Mouse (Mus musculus) heart, embryonic 13.5 days (tissue): ENCODE results near the gene Ncoa5. TPM values are rescaled to one million over a fixed set of nuclear protein-coding genes. Genes with fewer than 3 reads are reported as not detected.

Experiments used
- ATAC-seq: fragments of 200-750 bp; cut with Nextera tagmentation; 2 replicates; pipeline ENCODE4 v1.8.0; 2017; ENCODE audit warnings: moderate TSS enrichment; ENCODE audit not compliant: insufficient number of reproducible peaks, low FRiP score, low TSS enrichment; ENCODE audit errors: extremely low read depth
- H3K27ac ChIP-seq: fragments of 300-500 bp; sonication (generic); replicated peaks from 2 replicates; pipeline ENCODE4 v1.5.1; 2015; ENCODE audit warnings: moderate library complexity, mild to moderate bottlenecking, inconsistent platforms
- H3K27me3 ChIP-seq: fragments of 300-500 bp; sonication (generic); replicated peaks from 2 replicates; pipeline ENCODE4 v1.6.1; 2015; ENCODE audit warnings: mild to moderate bottlenecking, inconsistent platforms
- H3K36me3 ChIP-seq: fragments of 300-500 bp; sonication (generic); 2 replicates; pipeline ENCODE4 v1.6.1; 2015; ENCODE audit warnings: mild to moderate bottlenecking, inconsistent platforms
- H3K4me1 ChIP-seq: fragments of 300-500 bp; sonication (generic); 2 replicates; pipeline ENCODE4 v1.6.1; 2015; ENCODE audit warnings: inconsistent platforms
- H3K4me2 ChIP-seq: fragments of 300-500 bp; sonication (generic); 2 replicates; pipeline ENCODE4 v1.6.1; 2015; ENCODE audit warnings: inconsistent platforms, mild to moderate bottlenecking, moderate library complexity
- H3K4me3 ChIP-seq: fragments of 300-500 bp; sonication (generic); 2 replicates; pipeline ENCODE4 v1.5.1; 2015; ENCODE audit warnings: moderate library complexity, mild to moderate bottlenecking, inconsistent platforms
- H3K9ac ChIP-seq: fragments of 300-500 bp; sonication (generic); 2 replicates; pipeline ENCODE4 v1.6.1; 2015; ENCODE audit warnings: inconsistent platforms, mild to moderate bottlenecking, moderate library complexity
- H3K9me3 ChIP-seq: fragments of 300-500 bp; sonication (generic); 2 replicates; pipeline ENCODE4 v1.6.1; 2016; ENCODE audit warnings: inconsistent platforms
- WGBS: fragments of 180-500 bp; shearing (Covaris S2); methylation state at CpG from one replicate; pipeline ENCODE4 v1.1.7; 2015; ENCODE audit warnings: mixed read lengths; 5-methylcytosine and 5-hydroxymethylcytosine counted together
- polyA plus RNA-seq: library from polyadenylated mRNA; unstranded; fragments of >200 nt; fragmentation: Nextera tagmentation; extraction: Ambion mirVana; gene quantifications from 2 replicates; pipeline ENCODE4 v1.2.1, GENCODE M21; 2015

Ncoa5 gene
- polyA plus RNA-seq, 1 experiment from 2014 or later, result 40.0 TPM

DNA sequence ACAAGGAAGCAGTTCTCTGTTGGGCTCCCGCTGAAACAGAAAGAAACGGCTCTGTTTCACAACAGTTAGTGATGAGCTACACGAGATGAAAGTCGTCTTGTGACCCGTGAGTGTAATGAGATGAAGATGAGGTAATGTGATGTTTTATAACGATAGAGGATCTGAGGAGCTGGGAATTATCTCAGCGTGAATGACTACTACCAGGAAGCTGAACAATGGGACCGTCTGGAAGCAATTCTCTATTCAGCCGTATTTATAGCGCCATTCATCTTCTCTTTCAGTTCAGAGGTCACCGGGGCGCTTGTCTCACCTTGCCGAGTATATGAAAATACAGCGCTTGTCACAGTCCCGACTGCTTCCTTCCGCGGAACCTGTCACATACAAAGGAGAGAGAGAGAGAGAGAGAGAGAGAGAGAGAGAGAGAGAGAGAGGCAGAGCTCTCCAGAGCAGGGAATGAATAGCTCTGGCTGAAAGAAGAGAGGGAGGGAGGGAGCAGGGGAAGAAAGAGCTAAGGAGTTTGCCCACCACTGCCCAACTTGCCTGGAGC, 8.5 kb upstream of the Ncoa5 start:
- no peak for ATAC-seq
- Histone ChIP-seq H3K4me3 (no peak overlapping the region), H3K9ac (no peak overlapping the region), H3K36me3 (no peaks in the 10 kb centered on the region), H3K4me2 (peak overlapping the region; percentile 37), H3K4me1 (0 out of 2 replicates have a peak, but pooled peaks cover 4% of the 10 kb centered on the region), H3K27me3 (peaks cover 12% of the 10 kb centered on the region; the same call in 1 of the 2 replicates), H3K27ac (no peak overlapping the region), H3K9me3 (no peaks in the 10 kb centered on the region)
- WGBS, result 30% methylated on average over 17 of the region's 17 CpGs

DNA sequence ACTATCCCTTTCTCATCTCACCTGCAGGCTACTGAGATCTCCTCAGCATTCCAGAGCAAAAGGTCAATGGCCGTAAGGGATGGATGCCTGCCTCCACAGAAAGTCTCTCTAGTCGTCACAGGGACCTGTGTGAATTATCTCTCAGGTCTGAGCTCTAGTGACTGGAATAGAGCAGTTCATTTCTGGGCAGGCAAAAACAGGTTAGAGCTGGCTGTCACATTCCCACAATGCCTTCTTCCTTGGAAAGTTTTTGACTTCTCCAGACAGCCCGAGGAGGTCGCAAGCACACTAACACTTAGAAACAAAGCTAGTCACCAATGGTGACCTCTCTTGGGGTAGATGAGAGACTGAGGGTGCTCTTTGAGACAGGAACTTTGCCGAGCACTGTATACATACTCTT, 7.5 kb upstream of the Ncoa5 start:
- Histone ChIP-seq H3K9me3 (no peaks in the 10 kb centered on the region), H3K27me3 (peaks cover 19% of the 10 kb centered on the region), H3K36me3 (no peaks in the 10 kb centered on the region), H3K9ac (no peak overlapping the region), H3K4me3 (no peak overlapping the region), H3K4me1 (0 out of 2 replicates have a peak, but pooled peaks cover 4% of the 10 kb centered on the region), H3K4me2 (no peak overlapping the region), H3K27ac (no peak overlapping the region)
- WGBS, result 66% methylated on average over 5 of the region's 5 CpGs
- no peak for ATAC-seq

DNA sequence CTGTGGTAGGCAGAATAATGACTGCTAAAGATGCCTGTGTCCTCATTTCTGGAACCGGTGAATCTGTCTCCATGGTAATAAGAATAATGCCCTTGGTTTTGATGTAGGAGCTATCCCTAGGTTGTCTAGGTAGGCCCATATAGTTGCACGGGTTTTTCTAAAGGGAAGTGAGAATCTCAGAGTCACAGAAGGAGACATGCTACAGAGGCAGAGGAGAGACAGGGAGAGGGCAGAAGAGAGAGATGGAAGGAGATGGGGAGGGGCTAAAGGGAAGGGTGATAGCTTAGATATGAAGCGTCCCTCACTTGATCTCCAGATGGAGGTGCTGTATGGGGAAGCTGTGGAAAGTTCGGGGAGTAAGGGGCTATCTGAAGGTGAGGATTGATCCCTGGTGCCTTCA, 2.7 kb upstream of the Ncoa5 start:
- no peaks in the 10 kb centered on the region for H3K36me3 ChIP-seq
- 59% methylated on average over 4 of the region's 4 CpGs for WGBS
- no peak overlapping the region for H3K27ac ChIP-seq
- ATAC-seq, result no peak
- no peak overlapping the region for H3K9ac ChIP-seq
- no peak overlapping the region for H3K4me2 ChIP-seq
- no peak overlapping the region for H3K4me3 ChIP-seq
- peaks cover 15% of the 10 kb centered on the region for H3K27me3 ChIP-seq
- peaks cover 17% of the 10 kb centered on the region for H3K4me1 ChIP-seq
- H3K9me3 ChIP-seq, result no peaks in the 10 kb centered on the region

DNA sequence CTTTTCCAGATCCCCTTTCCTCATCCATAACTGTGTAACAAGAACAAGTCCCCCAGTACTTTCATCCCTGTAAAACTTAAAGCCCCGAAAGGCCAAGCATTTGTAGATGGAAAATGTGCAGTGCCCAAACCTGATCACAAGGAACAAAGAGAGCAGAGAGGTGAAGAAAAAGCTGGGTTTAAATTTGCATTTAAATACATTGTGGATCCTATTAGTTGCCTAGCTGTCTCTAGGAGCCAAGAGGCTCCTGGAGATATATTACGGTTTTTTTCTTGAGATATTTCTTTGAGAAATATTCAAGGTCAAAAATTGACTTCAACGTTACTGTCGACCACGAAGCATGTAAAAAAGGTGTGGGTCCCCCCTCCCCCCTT, 378 bp upstream of the Ncoa5 start:
- peak overlapping the region; percentile 54; the same call in 1 of the 2 replicates for H3K9ac ChIP-seq
- H3K9me3 ChIP-seq, result no peaks in the 10 kb centered on the region
- peak overlapping the region; percentile 94 for H3K4me3 ChIP-seq
- H3K27ac ChIP-seq, result no peak overlapping the region
- H3K4me1 ChIP-seq, result peaks cover 25% of the 10 kb centered on the region
- peaks cover 9% of the 10 kb centered on the region; the same call in 1 of the 2 replicates for H3K27me3 ChIP-seq
- 43% methylated on average over 5 of the region's 5 CpGs for WGBS
- H3K4me2 ChIP-seq, result peak overlapping the region; percentile 86
- no peaks in the 10 kb centered on the region for H3K36me3 ChIP-seq
- ATAC-seq, result no peak

DNA sequence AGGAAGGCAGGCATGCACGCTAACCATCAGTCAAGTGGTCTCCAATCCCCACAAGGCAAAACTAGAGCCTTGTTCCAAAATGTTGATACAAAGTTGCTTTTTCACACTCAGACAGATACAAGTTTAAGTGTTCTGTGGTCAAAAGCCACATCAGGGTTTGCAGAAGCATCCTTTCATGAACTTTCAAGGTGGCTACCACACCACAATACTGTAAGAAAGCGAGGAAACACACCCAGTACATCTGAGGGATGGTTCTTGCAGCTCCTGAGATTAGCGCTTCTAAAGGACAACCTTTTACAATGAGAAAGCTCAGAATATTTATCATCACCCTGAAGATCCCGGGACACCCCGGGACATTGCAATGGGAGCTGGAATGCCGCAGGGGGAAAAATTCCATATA, 1.4 kb downstream of the Ncoa5 start:
- 43% methylated on average over 6 of the region's 6 CpGs for WGBS
- H3K9me3 ChIP-seq, result no peaks in the 10 kb centered on the region
- peaks cover 25% of the 10 kb centered on the region for H3K4me1 ChIP-seq
- no peak for ATAC-seq
- peak overlapping the region; percentile 86 for H3K4me2 ChIP-seq
- peak overlapping the region; percentile 98 for H3K9ac ChIP-seq
- peaks cover 9% of the 10 kb centered on the region; the same call in 1 of the 2 replicates for H3K27me3 ChIP-seq
- no peaks in the 10 kb centered on the region for H3K36me3 ChIP-seq
- peak overlapping the region; percentile 94 for H3K4me3 ChIP-seq
- no peak overlapping the region for H3K27ac ChIP-seq

- no peak for ATAC-seq
- Histone ChIP-seq H3K9ac (no peak overlapping the region), H3K27ac (no peak overlapping the region), H3K4me1 (peaks cover 25% of the 10 kb centered on the region), H3K4me2 (peak overlapping the region; percentile 86), H3K27me3 (peaks cover 6% of the 10 kb centered on the region; the same call in 1 of the 2 replicates), H3K36me3 (no peaks in the 10 kb centered on the region), H3K9me3 (no peaks in the 10 kb centered on the region), H3K4me3 (peak overlapping the region; percentile 94; the same call in 1 of the 2 replicates)
- WGBS, result 69% methylated on average over 3 of the region's 3 CpGs
Observed at GRCm38 (mm10) chr2:165032533-165032932, 2.1 kb downstream of the Ncoa5 start.

GRCm38 (mm10) chr2:165027163-165027562, 7.5 kb downstream of the Ncoa5 start:
- H3K4me2 ChIP-seq, result no peak overlapping the region
- H3K27ac ChIP-seq, result no peak overlapping the region
- no peaks in the 10 kb centered on the region for H3K9me3 ChIP-seq
- no peak overlapping the region for H3K4me3 ChIP-seq
- 72% methylated on average over 1 of the region's 1 CpGs for WGBS
- no peak for ATAC-seq
- H3K27me3 ChIP-seq, result no peaks in the 10 kb centered on the region
- peaks cover 17% of the 10 kb centered on the region for H3K4me1 ChIP-seq
- H3K36me3 ChIP-seq, result peaks cover 8% of the 10 kb centered on the region
- H3K9ac ChIP-seq, result no peak overlapping the region

GRCm38 (mm10) chr2:165020490-165020889, 14.2 kb downstream of the Ncoa5 start:
- Histone ChIP-seq H3K9me3 (no peaks in the 10 kb centered on the region), H3K4me1 (no peaks in the 10 kb centered on the region), H3K36me3 (peaks cover 42% of the 10 kb centered on the region), H3K27me3 (no peaks in the 10 kb centered on the region), H3K27ac (no peak overlapping the region), H3K4me3 (no peak overlapping the region), H3K4me2 (no peak overlapping the region), H3K9ac (no peak overlapping the region)
- WGBS, result 82% methylated on average over 3 of the region's 3 CpGs
- no peak for ATAC-seq

DNA sequence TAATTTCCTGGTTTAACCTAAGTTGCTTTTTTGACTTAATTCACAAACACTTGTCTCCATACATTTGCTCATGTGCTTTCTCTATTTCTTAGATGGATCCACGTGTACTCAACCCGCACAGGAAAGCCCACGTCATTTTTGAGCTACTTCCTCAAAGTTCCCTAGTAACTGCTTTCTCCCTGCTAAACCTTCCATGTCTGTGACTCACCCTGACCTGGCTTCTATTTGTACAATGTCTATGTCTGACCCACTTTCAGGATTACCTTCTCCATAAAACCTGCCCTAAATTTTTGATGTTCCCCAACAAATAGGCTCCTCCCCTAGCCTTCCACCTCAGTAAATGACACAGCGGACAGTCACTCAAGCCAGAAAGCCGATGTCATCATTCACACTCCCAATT, 19.7 kb downstream of the Ncoa5 start:
- ATAC-seq, result no peak
- Histone ChIP-seq H3K4me2 (no peak overlapping the region), H3K27me3 (no peaks in the 10 kb centered on the region), H3K36me3 (peaks cover 59% of the 10 kb centered on the region), H3K9me3 (no peaks in the 10 kb centered on the region), H3K4me1 (no peaks in the 10 kb centered on the region), H3K9ac (no peak overlapping the region), H3K4me3 (no peak overlapping the region), H3K27ac (no peak overlapping the region)
- 85% methylated on average over 5 of the region's 5 CpGs for WGBS

- Histone ChIP-seq H3K4me3 (no peak overlapping the region), H3K27me3 (no peaks in the 10 kb centered on the region), H3K4me2 (no peak overlapping the region), H3K27ac (no peak overlapping the region), H3K9ac (no peak overlapping the region), H3K9me3 (no peaks in the 10 kb centered on the region), H3K4me1 (no peaks in the 10 kb centered on the region), H3K36me3 (peaks cover 81% of the 10 kb centered on the region)
- WGBS, result 70% methylated on average over 10 of the region's 10 CpGs
- no peak for ATAC-seq
Observed at GRCm38 (mm10) chr2:165010351-165010750, 24.3 kb downstream of the Ncoa5 start.

DNA sequence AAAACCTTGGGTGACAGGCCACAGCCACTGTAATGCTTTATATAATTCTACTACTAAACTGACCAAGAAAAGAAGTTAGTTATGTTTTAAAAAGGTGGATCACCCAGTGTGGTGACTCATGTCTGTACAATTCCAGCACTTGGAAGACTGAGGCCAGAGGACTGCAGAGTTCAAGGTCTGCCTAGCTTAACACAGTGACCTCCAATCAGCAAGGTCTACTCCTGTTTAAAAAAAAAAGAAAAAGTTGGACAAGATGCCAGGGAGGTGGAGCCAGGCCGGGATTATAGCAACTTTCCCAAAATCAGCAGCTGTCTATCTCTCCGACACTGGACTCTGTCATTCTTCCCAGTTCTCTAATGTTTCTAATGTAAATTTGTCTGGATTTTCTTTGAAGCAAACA, 25.1 kb downstream of the Ncoa5 start:
- no peak overlapping the region for H3K9ac ChIP-seq
- peaks cover 89% of the 10 kb centered on the region for H3K36me3 ChIP-seq
- no peak overlapping the region for H3K4me2 ChIP-seq
- ATAC-seq, result no peak
- no peaks in the 10 kb centered on the region for H3K27me3 ChIP-seq
- WGBS, result 76% methylated on average over 2 of the region's 2 CpGs
- H3K9me3 ChIP-seq, result no peaks in the 10 kb centered on the region
- no peak overlapping the region for H3K4me3 ChIP-seq
- no peaks in the 10 kb centered on the region for H3K4me1 ChIP-seq
- no peak overlapping the region for H3K27ac ChIP-seq

GRCm38 (mm10) chr2:165009161-165009560, 25.5 kb downstream of the Ncoa5 start:
- H3K27me3 ChIP-seq, result no peaks in the 10 kb centered on the region
- no peak overlapping the region for H3K27ac ChIP-seq
- no peaks in the 10 kb centered on the region for H3K9me3 ChIP-seq
- H3K4me1 ChIP-seq, result no peaks in the 10 kb centered on the region
- peaks cover 93% of the 10 kb centered on the region for H3K36me3 ChIP-seq
- 94% methylated on average over 14 of the region's 14 CpGs for WGBS
- H3K4me3 ChIP-seq, result no peak overlapping the region
- H3K4me2 ChIP-seq, result no peak overlapping the region
- no peak for ATAC-seq
- H3K9ac ChIP-seq, result no peak overlapping the region
